22 mouse cellular contexts compared by ENCODE assay signal in the genomic region with DNA sequence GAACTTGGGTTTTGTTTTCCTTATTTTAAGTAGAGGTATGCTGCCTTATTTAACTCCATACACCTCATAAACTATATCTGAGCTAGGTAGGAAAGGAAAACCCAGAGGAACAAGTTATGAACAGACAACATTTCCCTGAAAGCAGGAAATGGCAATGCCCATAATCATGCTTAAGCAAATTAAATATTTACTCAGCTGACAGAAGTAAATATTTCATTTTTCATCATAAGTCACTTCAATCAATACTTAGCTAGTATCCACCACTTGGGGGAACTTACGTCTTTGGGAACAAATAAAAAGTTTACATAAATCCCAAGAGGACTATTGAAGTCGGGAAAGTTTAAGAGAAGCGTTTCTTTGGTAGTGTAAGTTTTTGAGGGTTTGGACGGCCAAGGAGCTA.
"Had no signal": no experiment of that assay in that cellular context is flagged by ENCODE, and none has a peak within 500 bp of the region (broad histone marks: within the 10 kb centered on the region; RNA-seq: fewer than 3 reads in every experiment).

No protein-coding gene starts in this region.

- DNase-seq: kidney, adult 18-20 months; kidney, adult 9 months; kidney, postnatal 14 days; kidney, postnatal 4 days; liver, postnatal 0 days; lung, embryonic 14.5 days; lung, postnatal 10 days; retina, postnatal 1 day; right cerebral cortex, postnatal 25 days; thymus, adult 18-20 months; thymus, postnatal 36 days had no signal

- ATAC-seq: inflammation-experienced regulatory T-cells, adult 6 months; liver, postnatal 0 days; midbrain, embryonic 13.5 days; midbrain, embryonic 16.5 days had no signal

- H3K9ac ChIP-seq: limb, embryonic 13.5 days; liver, embryonic 14.5 days; liver, postnatal 0 days; lung, embryonic 14.5 days; midbrain, embryonic 13.5 days; neural tube, embryonic 13.5 days had no signal

- H3K27ac ChIP-seq: limb, embryonic 10.5 days; limb, embryonic 13.5 days; liver, embryonic 14.5 days; midbrain, embryonic 10.5 days; midbrain, embryonic 13.5 days; neural tube, embryonic 13.5 days had no signal

- H3K36me3 ChIP-seq: limb, embryonic 10.5 days; limb, embryonic 13.5 days; midbrain, embryonic 10.5 days; midbrain, embryonic 13.5 days; neural tube, embryonic 13.5 days had no signal

- H3K9me3 ChIP-seq: limb, embryonic 10.5 days; limb, embryonic 13.5 days; megakaryocyte, embryonic 14.5 days; midbrain, embryonic 10.5 days; midbrain, embryonic 13.5 days; neural tube, embryonic 13.5 days had no signal

- H3K4me1 ChIP-seq: limb, embryonic 10.5 days; limb, embryonic 13.5 days; midbrain, embryonic 13.5 days; neural tube, embryonic 13.5 days had no signal

- H3K4me2 ChIP-seq: limb, embryonic 13.5 days; liver, embryonic 11.5 days; lung, embryonic 14.5 days; midbrain, embryonic 13.5 days; neural tube, embryonic 13.5 days had no signal

- H3K4me3 ChIP-seq: limb, embryonic 10.5 days; limb, embryonic 13.5 days; megakaryocyte, embryonic 14.5 days; midbrain, embryonic 10.5 days; midbrain, embryonic 13.5 days; myocyte; neural tube, embryonic 13.5 days had no signal

- H3K27me3 ChIP-seq: limb, embryonic 13.5 days; midbrain, embryonic 13.5 days; neural tube, embryonic 13.5 days had no signal
